Mouse (Mus musculus): ENCODE measurements around the gene Pth1r.

GRCm38 (mm10) chr9:110678886-110679285 is 68.1 kb downstream of the Pth1r start:
- no peak for TF ChIP-seq POLR2A (IDR thresholded peaks at IDR 0.05; ENCODE audit: extremely low read depth, insufficient read depth, low read length)
- TF ChIP-seq CTCF (IDR thresholded peaks at IDR 0.05; ENCODE audit: low read depth, low read length), result no peak
